Mouse (Mus musculus): ENCODE data around the gene Tom1l1. TPM values are rescaled to one million over a fixed set of nuclear protein-coding genes. Genes with fewer than 3 reads are reported as not detected.
"Not testable (repeated sequence)": the region's sequence is repeated elsewhere in the genome, so short reads cannot be mapped to it uniquely, and the experiment has no call there.

The Tom1l1 gene
- 2.4 and 4.2 TPM in 2 replicates for total RNA-seq (2014; fragmentation: Nextera tagmentation)
- total RNA-seq (2017) = 7.2 and 16.2 TPM in 2 replicates

DNA sequence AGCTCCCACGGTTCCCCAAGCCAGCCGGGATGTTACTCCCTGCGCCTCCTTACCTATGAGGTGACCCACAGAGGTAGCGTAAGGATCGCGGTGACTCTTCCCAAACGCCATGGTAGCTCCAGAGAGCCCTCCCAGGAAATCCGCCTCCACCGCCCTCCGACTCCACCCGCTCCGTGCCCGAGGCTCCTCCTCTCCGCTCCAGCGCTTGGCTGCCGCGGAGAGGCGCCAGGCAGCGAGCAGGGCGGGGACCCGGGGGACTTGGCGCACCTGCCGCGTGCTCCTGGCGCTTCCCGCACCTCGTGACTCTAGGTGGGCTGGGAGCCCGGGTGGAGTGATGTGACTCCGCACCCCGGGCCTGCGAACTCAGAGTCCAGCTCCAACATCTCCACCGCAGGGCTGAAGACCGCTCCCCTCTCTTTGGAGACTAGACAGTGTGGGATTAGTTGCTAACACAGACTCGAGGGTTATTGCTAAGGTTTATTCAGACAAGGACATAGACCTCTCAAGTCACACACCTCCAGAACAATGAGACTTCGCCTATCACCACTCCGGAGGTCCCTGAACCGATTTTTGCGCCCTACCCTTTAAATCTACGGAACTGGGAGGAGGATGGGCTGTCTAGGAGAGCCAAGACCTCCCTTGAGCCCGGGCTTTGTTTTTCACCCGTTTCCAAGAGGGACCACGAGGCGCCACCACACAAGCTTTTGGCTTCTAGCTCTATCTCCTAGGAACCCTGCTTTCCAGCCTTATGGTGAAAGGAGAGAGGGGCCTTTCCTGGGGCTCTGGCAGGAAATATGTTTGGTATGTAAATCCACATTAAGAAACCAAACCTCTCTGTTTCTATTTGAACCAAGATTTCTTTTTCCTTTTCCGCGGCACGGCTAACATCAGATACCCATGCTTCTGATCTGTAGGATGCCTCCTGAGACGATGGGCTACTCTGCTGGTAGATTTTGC, at the start of gene Tom1l1:
TSS of gene Tom1l1 (minus strand) at position 907 of the 957 bp plus-strand sequence.
- ATAC-seq (replicated peaks; ENCODE audit: poor library complexity, severe bottlenecking) = peak; percentile 84

GRCm38 (mm10) chr11:90733575-90733974, 45.4 kb upstream of the Tom1l1 start:
- no peak for ATAC-seq (replicated peaks; ENCODE audit: poor library complexity, severe bottlenecking)

DNA sequence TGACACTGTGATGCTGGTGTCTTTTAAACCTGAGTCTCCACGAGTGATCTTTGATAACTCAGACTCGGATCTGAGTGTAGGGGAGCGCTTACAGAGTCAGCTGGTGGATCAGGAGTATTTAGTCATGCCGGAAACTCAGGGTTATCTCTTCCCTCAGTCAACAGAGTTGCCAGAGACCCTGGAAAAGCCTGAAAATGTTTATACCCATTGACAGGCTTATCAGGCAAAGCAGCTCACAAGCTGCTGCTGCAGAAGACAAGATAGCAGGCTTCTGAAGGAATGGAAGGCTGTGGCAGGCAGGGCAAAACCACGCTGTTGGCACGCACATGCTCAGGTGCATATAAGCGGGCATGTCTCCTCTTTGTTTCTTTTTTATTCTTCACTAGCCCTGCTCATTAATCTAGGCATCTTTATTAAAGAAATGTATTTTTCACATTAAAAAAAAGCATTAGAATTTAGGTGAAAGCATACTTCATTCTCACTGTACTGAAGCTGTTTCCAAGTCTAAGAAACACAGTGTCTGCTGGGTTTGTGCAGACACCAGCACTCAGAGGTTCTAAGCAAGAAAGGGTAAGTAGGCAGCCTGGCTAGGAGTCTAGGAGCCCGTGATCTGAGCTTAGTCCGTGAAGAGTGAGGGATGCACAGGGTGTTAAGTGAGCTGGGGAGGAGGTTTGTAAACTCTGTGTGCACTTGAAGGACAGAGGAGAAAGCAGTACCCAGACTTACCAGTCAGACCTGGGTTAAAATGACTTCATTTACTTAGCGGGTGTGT, 39.4 kb upstream of the Tom1l1 start:
- ATAC-seq (replicated peaks; ENCODE audit: poor library complexity, severe bottlenecking) = no peak

GRCm38 (mm10) chr11:90726730-90727129, 38.6 kb upstream of the Tom1l1 start:
- ATAC-seq (replicated peaks; ENCODE audit: poor library complexity, severe bottlenecking) = no peak

DNA sequence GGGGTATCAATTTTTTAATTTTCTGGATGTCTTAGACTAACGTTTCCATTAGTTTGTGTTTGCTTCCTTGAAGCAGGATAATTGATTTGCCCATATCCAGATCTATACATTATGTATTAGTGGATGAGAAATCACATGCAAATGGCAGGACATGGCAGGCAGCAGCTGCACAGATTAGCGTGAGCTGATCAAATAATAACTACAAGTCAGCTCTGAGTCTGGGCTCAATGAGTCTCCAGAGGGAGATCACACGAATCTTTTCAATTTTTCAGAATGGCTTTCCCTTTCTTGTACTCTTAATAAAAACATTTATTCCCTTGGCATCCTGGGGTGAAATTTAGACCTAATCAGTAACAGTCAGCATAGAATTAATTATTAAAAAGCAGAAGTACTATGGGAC, 34.1 kb upstream of the Tom1l1 start:
- no peak for ATAC-seq (replicated peaks; ENCODE audit: poor library complexity, severe bottlenecking)

DNA sequence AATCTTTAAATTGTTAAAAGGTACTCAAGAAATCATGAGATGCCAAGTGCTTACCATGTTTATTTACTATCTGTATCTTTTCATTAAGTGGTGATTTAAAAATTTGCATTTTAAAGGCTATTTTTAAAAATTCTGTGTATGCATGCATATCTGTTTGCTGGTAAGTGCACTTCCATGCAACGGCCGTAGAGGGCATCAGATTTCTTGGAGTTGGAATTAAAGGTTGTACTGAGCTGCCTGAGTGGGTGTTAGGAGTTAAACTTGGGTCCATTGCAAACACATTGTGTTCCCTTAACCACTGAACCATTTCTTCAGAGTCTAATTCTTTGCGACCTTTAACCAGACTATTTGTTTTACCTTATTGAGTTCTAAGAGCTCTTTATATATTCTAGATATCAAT, 29.6 kb upstream of the Tom1l1 start:
- ATAC-seq (replicated peaks; ENCODE audit: poor library complexity, severe bottlenecking) = no peak

DNA sequence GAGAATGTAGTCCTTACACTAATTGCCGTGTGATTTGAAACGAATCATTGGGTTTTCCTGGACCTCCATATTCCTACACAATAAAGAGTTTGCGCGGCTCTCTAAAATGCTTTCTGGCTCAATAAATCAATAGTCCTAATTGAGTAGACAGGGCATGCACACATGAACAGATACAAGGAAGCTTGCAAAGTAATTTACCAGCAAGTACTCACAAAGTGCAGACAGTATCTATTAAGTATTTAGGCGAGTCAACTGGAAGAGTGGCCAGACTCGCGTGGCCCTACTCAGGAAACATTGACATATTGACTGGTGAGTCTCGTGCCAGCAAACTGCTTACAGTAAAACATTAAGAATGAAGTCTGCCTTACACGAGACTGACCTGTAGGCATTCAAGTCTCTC, 23.4 kb upstream of the Tom1l1 start:
- no peak for ATAC-seq (replicated peaks; ENCODE audit: poor library complexity, severe bottlenecking)

DNA sequence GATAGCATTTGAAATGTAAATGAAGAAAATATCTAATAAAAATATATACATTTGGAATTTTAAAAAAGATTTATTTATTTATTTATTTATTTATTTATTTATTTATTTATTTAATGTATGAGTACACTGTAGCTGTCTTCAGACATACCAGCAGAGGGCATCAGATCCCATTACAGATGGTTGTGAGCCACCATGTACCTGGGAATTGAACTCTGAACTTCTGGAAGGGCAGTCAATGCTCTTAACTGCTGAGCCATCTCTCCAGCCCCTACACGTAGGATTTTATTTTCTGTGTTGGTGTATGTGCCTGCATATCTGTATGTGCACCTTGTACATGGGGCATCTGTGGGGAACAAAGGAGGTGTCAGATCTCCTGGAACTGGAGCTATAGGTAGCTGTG, 19.0 kb upstream of the Tom1l1 start:
- ATAC-seq (replicated peaks; ENCODE audit: poor library complexity, severe bottlenecking) = not testable (repeated sequence)

- ATAC-seq (replicated peaks; ENCODE audit: poor library complexity, severe bottlenecking) = peak; percentile 99
Observed at GRCm38 (mm10) chr11:90697480-90698240, 9.5 kb upstream of the Tom1l1 start.

GRCm38 (mm10) chr11:90695811-90696210, 7.6 kb upstream of the Tom1l1 start:
- ATAC-seq (replicated peaks; ENCODE audit: poor library complexity, severe bottlenecking) = no peak

DNA sequence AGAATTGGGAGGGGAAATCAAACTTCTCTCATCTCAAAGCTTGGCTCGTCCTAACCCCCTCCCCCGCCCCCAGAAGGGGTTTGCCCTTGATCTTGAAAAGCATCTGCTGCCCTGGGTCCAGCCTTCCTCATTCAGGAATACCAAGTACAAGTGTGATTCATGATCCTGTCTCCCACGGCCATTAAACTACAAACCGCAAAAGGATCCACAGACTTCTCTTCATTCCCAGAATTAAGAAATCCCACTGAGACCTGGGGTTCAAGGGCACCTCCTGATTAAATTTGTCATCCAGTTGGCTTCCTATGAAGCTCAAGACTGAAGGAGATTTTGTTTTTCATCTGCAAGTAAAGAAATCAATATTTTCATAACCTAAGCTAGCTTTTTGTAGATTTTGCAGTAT, 6.0 kb upstream of the Tom1l1 start:
- ATAC-seq (replicated peaks; ENCODE audit: poor library complexity, severe bottlenecking) = no peak

- no peak for ATAC-seq (replicated peaks; ENCODE audit: poor library complexity, severe bottlenecking)
Observed at GRCm38 (mm10) chr11:90690361-90690760, 2.2 kb upstream of the Tom1l1 start.

GRCm38 (mm10) chr11:90687040-90687439, 1.1 kb downstream of the Tom1l1 start:
- peak; percentile 12; the same call in 1 of the 2 replicates for ATAC-seq (replicated peaks; ENCODE audit: poor library complexity, severe bottlenecking)

DNA sequence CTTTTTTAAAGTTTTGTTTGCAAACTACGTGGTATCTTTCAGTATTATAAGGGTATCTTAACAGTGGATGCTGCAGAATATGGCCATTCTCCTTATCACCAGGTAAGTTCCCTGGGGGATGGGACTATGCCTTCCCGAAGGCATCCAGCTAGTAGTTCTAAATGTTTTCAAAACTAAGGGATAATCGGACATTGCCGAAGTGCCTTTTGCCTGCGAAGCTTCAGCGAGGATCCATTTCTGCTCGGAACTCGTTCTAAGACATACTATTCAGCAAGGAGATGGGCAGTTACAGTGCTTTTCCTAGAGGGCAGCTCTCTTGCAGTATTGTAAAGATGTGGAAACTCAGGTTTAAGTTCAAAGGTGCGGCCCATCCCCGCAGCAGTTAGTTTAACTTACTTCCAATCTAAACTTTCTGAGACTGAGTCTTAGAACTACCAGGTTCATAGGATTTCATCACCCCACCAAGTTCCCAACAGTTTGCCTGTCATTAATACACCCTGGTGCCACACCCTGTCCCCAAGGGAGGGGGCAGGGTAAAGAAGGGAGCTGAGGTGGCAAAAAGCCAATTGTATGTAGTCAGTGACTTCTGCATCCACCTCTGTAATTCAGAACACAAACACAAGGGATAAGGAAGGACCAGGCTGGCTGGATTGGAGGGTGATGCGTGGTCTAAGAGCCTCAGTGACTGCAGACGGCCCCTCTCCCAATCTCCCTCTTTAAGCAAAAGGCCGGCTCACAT, 1.7 kb downstream of the Tom1l1 start:
- ATAC-seq (replicated peaks; ENCODE audit: poor library complexity, severe bottlenecking) = peak; percentile 24

GRCm38 (mm10) chr11:90685196-90685595, 3.0 kb downstream of the Tom1l1 start:
- no peak for ATAC-seq (replicated peaks; ENCODE audit: poor library complexity, severe bottlenecking)

GRCm38 (mm10) chr11:90684765-90685164, 3.4 kb downstream of the Tom1l1 start:
- ATAC-seq (replicated peaks; ENCODE audit: poor library complexity, severe bottlenecking) = peak; percentile 43

GRCm38 (mm10) chr11:90681171-90681570, 7.0 kb downstream of the Tom1l1 start:
- ATAC-seq (replicated peaks; ENCODE audit: poor library complexity, severe bottlenecking) = no peak

DNA sequence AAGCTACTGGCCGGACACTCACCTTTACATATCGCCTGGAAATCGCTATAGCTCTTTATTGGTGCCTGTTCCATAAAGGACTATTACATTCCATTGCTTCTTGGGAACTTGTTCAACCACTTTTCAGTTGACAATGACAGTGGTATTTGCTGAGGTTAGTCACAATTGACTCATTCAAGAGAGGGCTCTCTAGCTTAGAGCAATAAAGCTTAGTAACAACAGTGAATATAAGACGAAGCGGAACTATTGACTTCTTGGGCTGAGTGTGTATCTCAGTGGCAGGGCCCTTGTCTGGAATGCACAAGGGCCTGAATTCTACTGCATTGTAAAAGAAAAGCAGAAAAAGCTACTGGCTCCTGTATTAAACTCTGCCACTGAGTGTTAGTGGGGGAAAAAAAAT, 9.6 kb downstream of the Tom1l1 start:
- no peak for ATAC-seq (replicated peaks; ENCODE audit: poor library complexity, severe bottlenecking)

- no peak for ATAC-seq (replicated peaks; ENCODE audit: poor library complexity, severe bottlenecking)
Observed at GRCm38 (mm10) chr11:90677771-90678288, 10.3 kb downstream of the Tom1l1 start.

DNA sequence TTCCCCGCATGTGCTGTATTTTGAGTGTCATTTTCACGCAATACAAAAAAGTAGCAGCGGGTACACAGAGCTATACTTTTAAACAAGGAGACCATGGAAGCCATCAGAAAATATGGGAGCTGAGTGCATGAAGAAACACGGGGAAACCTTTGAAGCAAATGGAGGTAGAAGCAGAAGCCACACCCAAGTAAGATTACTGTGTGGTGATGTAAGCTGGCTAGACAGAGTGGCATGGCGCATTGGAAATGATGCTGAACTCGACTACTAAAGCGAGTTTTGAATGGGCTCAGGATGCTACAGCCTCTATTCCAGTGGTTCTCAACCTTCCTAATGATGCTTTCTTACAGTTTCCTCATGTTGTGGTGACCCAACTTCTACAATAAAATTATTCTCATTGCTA, 11.1 kb downstream of the Tom1l1 start:
- ATAC-seq (replicated peaks; ENCODE audit: poor library complexity, severe bottlenecking) = no peak
